Comparison of ENCODE assay signal across 9 mouse cellular contexts in the genomic region with DNA sequence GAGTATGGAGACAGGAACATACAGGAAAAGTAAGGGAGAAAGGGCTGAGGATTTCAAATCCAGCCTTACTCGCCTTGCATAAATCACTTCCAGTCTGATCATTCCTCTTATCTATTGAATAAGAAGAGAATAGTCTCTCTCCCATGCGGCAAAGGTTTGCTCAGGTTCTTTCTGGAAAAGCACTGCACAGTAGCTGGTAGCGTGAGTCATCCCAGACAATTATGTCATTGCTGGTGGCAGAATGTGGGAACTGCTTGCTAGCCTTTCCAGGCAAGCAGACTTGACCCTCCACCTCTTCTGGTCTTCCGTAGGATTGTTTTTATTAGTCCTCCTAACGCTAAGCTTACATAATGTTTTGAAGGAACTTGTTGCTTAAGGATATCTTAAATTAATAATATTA.
DNase-seq lines count a peak whose midpoint lies in the region; ATAC-seq lines count a peak whose summit lies in the region.
"Had no signal": no experiment of that assay in that cellular context is flagged by ENCODE, and none has a peak within 500 bp of the region (broad histone marks: within the 10 kb centered on the region; RNA-seq: fewer than 3 reads in every experiment).

No protein-coding gene starts in this region.

- no peak overlapping the region for H3K4me3 ChIP-seq in limb, embryonic 13.5 days
- H3K4me3 ChIP-seq in limb, embryonic 10.5 days: no peak overlapping the region
- H3K4me3 ChIP-seq in kidney, embryonic 15.5 days (replicated peaks): no peak overlapping the region
- H3K4me3 ChIP-seq: hindbrain, embryonic 15.5 days had no signal

- no peaks in the 10 kb centered on the region for H3K36me3 ChIP-seq in limb, embryonic 13.5 days
- no peaks in the 10 kb centered on the region for H3K36me3 ChIP-seq in limb, embryonic 10.5 days
- H3K36me3 ChIP-seq in kidney, embryonic 15.5 days: no peaks in the 10 kb centered on the region
- H3K36me3 ChIP-seq: hindbrain, embryonic 15.5 days had no signal

- H3K27ac ChIP-seq in limb, embryonic 13.5 days: no peak overlapping the region
- no peak overlapping the region for H3K27ac ChIP-seq in limb, embryonic 10.5 days
- H3K27ac ChIP-seq in kidney, embryonic 15.5 days: peak overlapping the region; percentile 84; the same call in 1 of the 2 replicates

- peak overlapping the region; percentile 52; the same call in 1 of the 2 replicates for H3K4me2 ChIP-seq in limb, embryonic 13.5 days (replicated peaks)
- H3K4me2 ChIP-seq in kidney, embryonic 15.5 days: peak overlapping the region; percentile 51; the same call in 1 of the 2 replicates

- DNase-seq in limb, embryonic 10.5 days (ENCODE audit: low spot score): no peak
- peak; percentile 15 for DNase-seq in adrenal gland, postnatal 25 days
- peak; percentile 38 to 54 for DNase-seq in heart, adult 18-20 months
- no peak for DNase-seq in neural tube, embryonic 10.5 days (ENCODE audit: extremely low spot score, low spot score)
- no peak for DNase-seq in left cerebral cortex, postnatal 36 days (ENCODE audit: low spot score in 2 of 2)

- WGBS in limb, embryonic 13.5 days: 49% methylated on average over 5 of the region's 5 CpGs
- 61% methylated on average over 5 of the region's 5 CpGs for WGBS in limb, embryonic 10.5 days
- WGBS in kidney, embryonic 15.5 days: 49% methylated on average over 5 of the region's 5 CpGs

- intact Hi-C loops in left cerebral cortex, postnatal 36 days (cut with DNase I): loop anchor here (10.0 kb wide), 1 partner anchor 204 kb away; no protein-coding TSS in a partner anchor

- H3K9ac ChIP-seq in limb, embryonic 13.5 days: no peak overlapping the region
- H3K9ac ChIP-seq in kidney, embryonic 15.5 days: no peak overlapping the region
- H3K9ac ChIP-seq: hindbrain, embryonic 15.5 days had no signal

- H3K27me3 ChIP-seq in limb, embryonic 13.5 days: no peaks in the 10 kb centered on the region
- no peaks in the 10 kb centered on the region for H3K27me3 ChIP-seq in limb, embryonic 10.5 days (ENCODE audit: low read depth, poor library complexity, severe bottlenecking)
- H3K27me3 ChIP-seq in kidney, embryonic 15.5 days: no peaks in the 10 kb centered on the region
- H3K27me3 ChIP-seq: hindbrain, embryonic 15.5 days had no signal

- peaks cover 24% of the 10 kb centered on the region for H3K4me1 ChIP-seq in limb, embryonic 13.5 days
- H3K4me1 ChIP-seq in limb, embryonic 10.5 days: peaks cover 19% of the 10 kb centered on the region
- peaks cover 20% of the 10 kb centered on the region for H3K4me1 ChIP-seq in kidney, embryonic 15.5 days

- ATAC-seq in limb, embryonic 13.5 days (ENCODE audit: low FRiP score, low read depth): no peak
- no peak for ATAC-seq in kidney, embryonic 15.5 days (replicated peaks; ENCODE audit: low FRiP score)
- ATAC-seq in activated CD4-positive, CD25-positive, alpha-beta regulatory T cell, adult 4 months: no peak

- no peaks in the 10 kb centered on the region for H3K9me3 ChIP-seq in limb, embryonic 13.5 days
- no peaks in the 10 kb centered on the region for H3K9me3 ChIP-seq in limb, embryonic 10.5 days (replicated peaks)
- no peaks in the 10 kb centered on the region for H3K9me3 ChIP-seq in kidney, embryonic 15.5 days (replicated peaks)
- H3K9me3 ChIP-seq: hindbrain, embryonic 15.5 days had no signal

Comparison
In these comparisons a context has a peak if more than half of its experiments do, and no peak if none do; other contexts are left out.
1. DNase-seq: peak in adrenal gland, postnatal 25 days (single experiment) and heart, adult 18-20 months (2 of 2); none in limb, embryonic 10.5 days (single experiment), neural tube, embryonic 10.5 days (single experiment) and left cerebral cortex, postnatal 36 days (0 of 2).